Mouse (Mus musculus) left cerebral cortex, adult 18-20 months (tissue): ENCODE measurements around the gene Pfdn5. TPM values are rescaled to one million over a fixed set of nuclear protein-coding genes. Genes with fewer than 3 reads are reported as not detected.
"Not testable (repeated sequence)": the region's sequence is repeated elsewhere in the genome, so short reads cannot be mapped to it uniquely, and the experiment has no call there.

Source experiments
- DNase-seq, 2 experiments: peaks; one replicate each; pipeline ENCODE4 v3.0.0; 2021 to 2022; ENCODE audit warnings: low spot score in 2 of 2, mixed read lengths in 1 of 2
- total RNA-seq, 2 experiments: library from RNA; stranded (reverse); gene quantifications; 2 replicates each; pipeline ENCODE4 v1.2.3; 2021

Pfdn5 gene
- total RNA-seq, 2 experiments from 2014 or later: 467 to 479 TPM

GRCm38 (mm10) chr15:102331610-102332015 is 5.7 kb downstream of the Pfdn5 start, which contains the start of gene Myg1:
Gene Myg1 (plus strand): TSS chr15:102331709.
- peak; percentile 81 to 86 for DNase-seq

DNA sequence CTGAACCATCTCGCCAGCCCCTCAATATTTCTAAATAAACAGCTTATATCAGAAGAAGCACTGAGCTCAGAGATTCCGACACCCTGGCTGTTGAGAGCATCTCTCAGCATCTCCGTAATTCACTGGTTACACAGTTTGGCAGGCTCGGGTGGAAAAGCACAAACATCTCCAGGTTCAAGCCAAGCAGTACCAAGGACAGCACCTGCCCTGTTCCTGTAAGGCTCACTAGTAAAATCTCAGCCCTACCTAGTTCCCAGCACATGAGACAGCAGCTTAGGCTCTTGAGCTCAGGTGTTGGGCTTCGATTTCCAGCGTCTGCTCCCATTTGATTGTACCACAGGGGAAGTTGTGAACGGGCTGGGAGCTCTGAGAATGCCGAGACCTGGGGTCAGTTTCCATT is 9.3 kb downstream of the Pfdn5 start:
- DNase-seq: no peak

DNA sequence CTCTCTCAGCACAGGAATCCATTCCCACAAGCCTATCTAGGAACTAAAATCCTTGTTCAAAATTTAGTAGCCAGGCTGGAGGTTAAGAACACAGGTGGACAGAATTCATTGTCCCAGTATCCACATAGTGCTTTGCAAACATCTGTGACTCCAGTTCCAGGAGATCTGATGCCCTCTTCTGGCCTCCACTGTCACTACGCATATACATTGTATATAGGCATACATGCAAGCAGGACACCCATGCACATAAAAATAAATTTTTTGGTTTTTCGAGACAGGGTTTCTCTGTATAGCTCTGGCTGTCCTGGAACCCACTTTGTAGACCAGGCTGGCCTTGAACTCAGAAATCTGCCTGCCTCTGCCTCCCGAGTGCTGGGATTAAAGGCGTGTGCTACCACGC is 10.0 kb downstream of the Pfdn5 start:
- not testable (repeated sequence) for DNase-seq

DNA sequence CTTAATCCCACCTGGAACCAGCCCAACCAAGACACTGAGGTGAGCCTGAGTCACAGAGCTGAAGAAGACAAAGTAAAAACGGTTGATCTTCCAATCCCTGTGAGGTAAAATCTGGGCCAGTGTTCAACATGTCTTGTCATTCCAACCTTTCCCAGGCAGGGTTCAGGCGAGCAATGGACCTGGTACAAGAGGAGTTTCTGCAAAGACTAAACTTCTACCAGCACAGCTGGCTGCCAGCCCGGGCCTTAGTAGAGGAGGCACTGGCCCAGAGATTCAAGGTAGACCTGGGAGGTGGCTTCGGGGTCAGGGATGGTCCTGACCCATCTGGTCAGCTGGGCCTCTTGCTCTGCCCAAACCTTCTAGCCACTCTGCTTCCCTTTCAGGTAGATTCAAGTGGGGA is 11.0 kb downstream of the Pfdn5 start:
- DNase-seq: no peak

GRCm38 (mm10) chr15:102339612-102340011 is 13.7 kb downstream of the Pfdn5 start:
- no peak for DNase-seq

DNA sequence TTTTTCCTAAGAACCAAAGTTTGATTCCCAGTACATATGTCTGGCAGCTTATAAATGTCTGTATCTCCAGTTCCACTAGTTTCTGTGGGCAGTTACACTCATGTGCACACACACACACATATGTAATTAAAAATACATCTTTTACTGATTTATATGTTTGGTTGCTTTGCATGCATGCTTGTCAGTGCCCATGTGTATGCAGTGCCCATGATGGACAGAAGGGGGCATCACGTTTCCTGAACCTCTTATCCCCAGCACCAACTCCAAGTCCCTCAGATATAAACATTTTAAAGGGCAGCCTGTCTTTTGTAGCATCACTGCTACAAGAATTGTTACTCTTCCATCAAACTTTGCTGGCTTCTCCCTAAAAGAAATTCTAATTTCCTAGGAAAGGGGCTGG is 15.7 kb downstream of the Pfdn5 start:
- peak; percentile 28 to 50 for DNase-seq

- DNase-seq: no peak
Observed at GRCm38 (mm10) chr15:102344490-102344889, 18.6 kb downstream of the Pfdn5 start.

DNA sequence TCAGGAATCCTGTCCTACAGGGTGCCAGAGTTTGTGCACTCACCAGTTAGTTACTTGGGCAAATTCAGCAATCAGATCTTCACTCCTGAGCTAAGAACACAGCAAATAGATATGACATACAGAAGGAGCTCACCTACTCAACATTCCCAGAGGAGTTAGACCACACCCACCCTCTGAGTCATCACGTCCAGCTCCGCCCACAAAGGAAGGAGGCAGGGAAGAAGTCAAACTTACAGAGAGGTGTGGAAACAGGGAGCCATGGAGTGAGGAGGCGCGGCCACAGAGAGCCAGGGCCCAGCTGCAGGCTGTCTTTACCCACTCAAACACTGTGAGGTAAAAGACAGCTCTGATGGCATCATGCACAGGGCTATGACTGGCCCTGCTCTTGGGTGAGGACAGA is 20.5 kb downstream of the Pfdn5 start:
- DNase-seq: no peak

DNA sequence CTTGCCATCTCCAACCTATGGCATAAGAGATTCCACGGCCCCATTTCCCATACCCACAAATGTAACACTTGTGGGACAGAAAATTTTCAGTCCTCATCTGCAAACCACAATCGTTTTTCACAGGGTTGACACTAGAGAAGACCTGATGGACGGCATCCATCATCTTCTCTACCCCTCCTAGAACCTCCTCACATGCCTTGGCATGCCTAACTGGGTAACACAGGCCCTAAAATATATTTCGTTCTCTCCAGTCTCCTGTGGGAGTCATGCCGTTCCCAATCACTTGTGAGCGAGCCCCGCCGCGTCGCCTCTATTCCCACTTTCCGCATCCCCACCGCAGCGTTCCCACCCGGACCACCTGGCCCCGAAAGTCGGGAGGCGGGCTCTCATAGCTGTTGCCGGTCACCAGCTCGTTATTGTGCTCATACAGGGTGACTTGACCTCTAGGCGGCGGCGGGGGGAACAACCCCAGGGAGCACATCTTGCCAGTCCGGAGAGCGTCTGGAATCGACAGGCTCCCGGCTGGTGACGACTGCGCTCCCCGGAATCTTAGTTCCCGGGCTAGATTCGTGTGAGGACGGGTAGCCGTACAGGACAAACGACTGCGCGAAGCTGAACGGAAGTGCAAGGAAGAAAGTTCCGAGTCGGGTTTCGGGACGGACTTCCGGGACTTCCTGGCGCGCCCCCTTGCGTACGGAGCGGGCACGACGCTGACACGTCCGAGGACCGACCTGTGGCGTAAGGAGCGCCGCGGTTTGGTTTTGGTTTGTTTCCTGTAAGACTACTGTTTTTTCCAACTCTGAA is 24.4 kb downstream of the Pfdn5 start, which contains the start of gene Aaas:
Gene Aaas (minus strand): TSS at position 634 of the 804 bp plus-strand sequence.
- peak; percentile 95 for DNase-seq

- no peak for DNase-seq
Observed at GRCm38 (mm10) chr15:102350942-102351291, 25.0 kb downstream of the Pfdn5 start.

GRCm38 (mm10) chr15:102352177-102352576 is 26.3 kb downstream of the Pfdn5 start:
- no peak for DNase-seq

- DNase-seq: no peak
Observed at GRCm38 (mm10) chr15:102353986-102354385, 28.1 kb downstream of the Pfdn5 start.

GRCm38 (mm10) chr15:102355134-102355870 is 29.4 kb downstream of the Pfdn5 start:
- DNase-seq: no peak

GRCm38 (mm10) chr15:102355871-102356441 is 30.0 kb downstream of the Pfdn5 start:
- peak in 1 of 2 experiments; percentile 36 for DNase-seq

DNA sequence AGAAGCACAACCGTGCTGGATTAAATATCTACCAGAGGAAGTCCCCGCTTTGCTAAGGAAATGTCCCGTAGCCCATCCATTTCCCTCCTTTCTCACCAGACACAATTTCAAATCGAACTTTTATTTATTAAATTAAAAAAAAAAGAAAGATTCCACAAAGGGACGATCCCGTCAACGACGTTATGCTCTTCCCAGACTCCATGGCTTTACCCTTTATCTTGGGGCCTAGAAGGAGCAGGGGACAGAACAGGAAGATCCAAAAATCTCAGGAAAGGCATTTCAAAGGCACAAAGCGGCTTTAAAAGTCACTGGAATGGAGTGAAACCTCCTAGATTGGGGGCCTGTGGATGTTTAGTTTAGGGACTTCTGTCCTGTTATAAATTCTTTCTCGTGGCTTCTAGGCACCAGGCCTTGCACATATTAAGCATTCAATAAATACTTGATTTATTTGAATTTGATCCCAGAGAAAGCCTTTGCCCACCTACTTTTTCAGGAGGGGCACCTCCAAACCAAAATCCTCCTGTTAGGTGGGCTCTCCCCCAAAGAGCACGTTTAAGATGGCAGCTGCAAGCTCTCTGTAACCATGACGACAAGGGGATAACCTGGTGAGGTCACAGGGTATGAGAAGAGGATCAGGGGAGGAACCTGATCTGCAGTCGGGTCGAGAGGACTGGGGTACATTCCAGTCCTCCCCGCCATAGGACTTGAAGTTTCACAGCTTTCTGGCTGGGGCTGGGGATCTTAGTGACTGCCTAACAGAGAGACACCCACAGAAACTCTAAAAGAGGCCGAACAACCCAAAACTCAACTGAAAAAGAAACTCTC is 30.8 kb downstream of the Pfdn5 start:
- no peak for DNase-seq

GRCm38 (mm10) chr15:102358126-102358525 is 32.2 kb downstream of the Pfdn5 start:
- DNase-seq: no peak

GRCm38 (mm10) chr15:102358834-102359233 is 32.9 kb downstream of the Pfdn5 start:
- no peak for DNase-seq

GRCm38 (mm10) chr15:102362648-102363047 is 36.7 kb downstream of the Pfdn5 start:
- DNase-seq: no peak

- no peak for DNase-seq
Observed at GRCm38 (mm10) chr15:102364678-102365077, 38.8 kb downstream of the Pfdn5 start.

DNA sequence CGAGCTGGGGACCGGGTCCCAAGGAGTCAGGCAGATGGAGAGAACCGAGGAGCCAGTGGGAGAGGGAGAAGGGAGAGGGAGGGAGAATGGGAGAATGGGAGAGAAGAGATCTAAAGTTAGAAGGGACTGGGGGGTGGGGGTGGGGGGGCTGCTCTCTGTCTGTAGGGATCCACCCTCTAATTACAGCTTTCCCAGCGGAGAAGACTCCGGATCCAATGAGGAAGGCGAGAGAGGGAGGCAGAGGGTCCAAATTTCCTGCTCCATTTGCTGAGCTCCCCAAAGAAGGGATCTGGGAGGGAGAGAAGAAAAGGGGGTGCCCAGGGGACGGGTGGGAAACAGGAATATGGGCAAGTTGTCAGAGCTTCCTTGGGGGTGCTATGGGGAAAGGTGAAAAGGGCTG is 40.3 kb downstream of the Pfdn5 start:
- no peak for DNase-seq

- DNase-seq: no peak
Observed at GRCm38 (mm10) chr15:102366733-102367344, 40.9 kb downstream of the Pfdn5 start, which contains the start of gene Sp7. Gene Sp7 (minus strand): TSS chr15:102367182.
